Mouse (Mus musculus) retina, postnatal 1 day (tissue): ENCODE measurements around the gene Mansc1.
"Not testable (repeated sequence)": the region's sequence is repeated elsewhere in the genome, so short reads cannot be mapped to it uniquely, and the experiment has no call there.

Source experiments
- DNase-seq: peaks from one replicate; pipeline ENCODE4 v3.0.0-alpha.2; 2012

Mansc1 gene

GRCm38 (mm10) chr6:134631947-134632687 is at the start of gene Mansc1:
Gene Mansc1 (minus strand): TSS chr6:134632488.
- peak; percentile 58 for DNase-seq

GRCm38 (mm10) chr6:134679330-134679729 is 47.0 kb upstream of the Mansc1 start:
- not testable (repeated sequence) for DNase-seq

- DNase-seq: no peak
Observed at GRCm38 (mm10) chr6:134678037-134678436, 45.7 kb upstream of the Mansc1 start.

- no peak for DNase-seq
Observed at GRCm38 (mm10) chr6:134677504-134677903, 45.2 kb upstream of the Mansc1 start.

GRCm38 (mm10) chr6:134673712-134674111 is 41.4 kb upstream of the Mansc1 start:
- not testable (repeated sequence) for DNase-seq

GRCm38 (mm10) chr6:134670881-134671411 is 38.7 kb upstream of the Mansc1 start:
- no peak for DNase-seq

- DNase-seq: no peak
Observed at GRCm38 (mm10) chr6:134669179-134669865, 37.0 kb upstream of the Mansc1 start.

GRCm38 (mm10) chr6:134668519-134668918 is 36.2 kb upstream of the Mansc1 start:
- no peak for DNase-seq

GRCm38 (mm10) chr6:134665817-134666216 is 33.5 kb upstream of the Mansc1 start:
- DNase-seq: no peak

- no peak for DNase-seq
Observed at GRCm38 (mm10) chr6:134664573-134664972, 32.3 kb upstream of the Mansc1 start.

GRCm38 (mm10) chr6:134660714-134661406 is 28.6 kb upstream of the Mansc1 start:
- DNase-seq: no peak

- peak; percentile 83 for DNase-seq
Observed at GRCm38 (mm10) chr6:134659108-134659958, 27.0 kb upstream of the Mansc1 start.

- DNase-seq: no peak
Observed at GRCm38 (mm10) chr6:134656527-134656926, 24.2 kb upstream of the Mansc1 start.

GRCm38 (mm10) chr6:134648356-134648755 is 16.1 kb upstream of the Mansc1 start:
- DNase-seq: peak; percentile 70

- peak; percentile 73 for DNase-seq
Observed at GRCm38 (mm10) chr6:134647621-134648020, 15.3 kb upstream of the Mansc1 start.

- no peak for DNase-seq
Observed at GRCm38 (mm10) chr6:134646835-134647234, 14.5 kb upstream of the Mansc1 start.

GRCm38 (mm10) chr6:134643296-134643695 is 11.0 kb upstream of the Mansc1 start:
- DNase-seq: no peak

- no peak for DNase-seq
Observed at GRCm38 (mm10) chr6:134641738-134642446, 9.6 kb upstream of the Mansc1 start.

- peak; percentile 96 for DNase-seq
Observed at GRCm38 (mm10) chr6:134640485-134641475, 8.5 kb upstream of the Mansc1 start.

GRCm38 (mm10) chr6:134639900-134640299 is 7.6 kb upstream of the Mansc1 start:
- no peak for DNase-seq
